ENCODE assay signal across 14 mouse cellular contexts in genomic region chr14:73013723-73014544, GRCm38 (mm10). TPM values are rescaled to one million over a fixed set of nuclear protein-coding genes. Genes with fewer than 3 reads are reported as not detected.
DNase-seq lines count a peak whose midpoint lies in the region; ATAC-seq lines count a peak whose summit lies in the region.
"Had no signal": no experiment of that assay in that cellular context is flagged by ENCODE, and none has a peak within 500 bp of the region (broad histone marks: within the 10 kb centered on the region; RNA-seq: fewer than 3 reads in every experiment).

No protein-coding gene starts in this region.

- peak; percentile 13 for DNase-seq in CD4-positive, CD25-positive, alpha-beta regulatory T cell, adult 2 months (ENCODE audit: low read depth, low spot score)
- DNase-seq in adrenal gland, postnatal 14 days, result peak; percentile 7
- no peak for DNase-seq in kidney, adult 18-20 months
- no peak for DNase-seq in urinary bladder, postnatal 25 days (ENCODE audit: low spot score)
- DNase-seq: heart, adult 18-20 months; heart, postnatal 4 days; kidney, postnatal 4 days; liver, embryonic 13.5 days; thymus, postnatal 25 days had no signal

- ATAC-seq in intestine, embryonic 15.5 days, result 0 out of 2 replicates have a peak, but pooled peaks have one; percentile 34
- no peak for ATAC-seq in intestine, embryonic 16.5 days
- 0 out of 2 replicates have a peak, but pooled peaks have one; percentile 63 for ATAC-seq in limb, embryonic 15.5 days (ENCODE audit: insufficient number of reproducible peaks, low FRiP score, low TSS enrichment, low read depth)
- ATAC-seq: activated CD4-positive, CD25-positive, alpha-beta regulatory T cell, adult 4 months had no signal

- no peak overlapping the region for H3K27ac ChIP-seq in intestine, embryonic 15.5 days
- no peak overlapping the region for H3K27ac ChIP-seq in intestine, embryonic 16.5 days (ENCODE audit: low read length)
- peak overlapping the region; percentile 58 for H3K27ac ChIP-seq in limb, embryonic 15.5 days
- H3K27ac ChIP-seq: liver, embryonic 13.5 days had no signal

- H3K4me2 ChIP-seq in intestine, embryonic 15.5 days (replicated peaks), result no peak overlapping the region
- no peak overlapping the region for H3K4me2 ChIP-seq in intestine, embryonic 16.5 days (ENCODE audit: low read depth, low read length)
- H3K4me2 ChIP-seq in limb, embryonic 15.5 days, result no peak overlapping the region
- H3K4me2 ChIP-seq: liver, embryonic 13.5 days had no signal

- H3K36me3 ChIP-seq in intestine, embryonic 15.5 days, result no peaks in the 10 kb centered on the region
- H3K36me3 ChIP-seq in intestine, embryonic 16.5 days (ENCODE audit: control insufficient read depth, insufficient read depth, low read length), result no peaks in the 10 kb centered on the region
- H3K36me3 ChIP-seq in limb, embryonic 15.5 days, result no peaks in the 10 kb centered on the region
- H3K36me3 ChIP-seq: liver, embryonic 13.5 days had no signal

- no peak overlapping the region for H3K9ac ChIP-seq in intestine, embryonic 15.5 days
- no peak overlapping the region for H3K9ac ChIP-seq in intestine, embryonic 16.5 days (ENCODE audit: low read depth, low read length)
- H3K9ac ChIP-seq in limb, embryonic 15.5 days, result no peak overlapping the region
- H3K9ac ChIP-seq: liver, embryonic 13.5 days had no signal

- H3K9me3 ChIP-seq in intestine, embryonic 15.5 days, result no peaks in the 10 kb centered on the region
- H3K9me3 ChIP-seq in intestine, embryonic 16.5 days (ENCODE audit: control insufficient read depth, low read length), result no peaks in the 10 kb centered on the region
- H3K9me3 ChIP-seq in limb, embryonic 15.5 days, result no peaks in the 10 kb centered on the region
- H3K9me3 ChIP-seq: liver, embryonic 13.5 days; megakaryocyte, embryonic 14.5 days had no signal

- no peaks in the 10 kb centered on the region for H3K4me1 ChIP-seq in intestine, embryonic 15.5 days (replicated peaks)
- H3K4me1 ChIP-seq in intestine, embryonic 16.5 days (ENCODE audit: control insufficient read depth, insufficient read depth, low read length), result no peaks in the 10 kb centered on the region
- no peaks in the 10 kb centered on the region for H3K4me1 ChIP-seq in limb, embryonic 15.5 days
- H3K4me1 ChIP-seq: liver, embryonic 13.5 days had no signal

- H3K4me3 ChIP-seq in intestine, embryonic 15.5 days (replicated peaks), result no peak overlapping the region
- H3K4me3 ChIP-seq in intestine, embryonic 16.5 days (ENCODE audit: low read length), result no peak overlapping the region
- no peak overlapping the region for H3K4me3 ChIP-seq in limb, embryonic 15.5 days
- H3K4me3 ChIP-seq: liver, embryonic 13.5 days; megakaryocyte, embryonic 14.5 days had no signal

- no peaks in the 10 kb centered on the region for H3K27me3 ChIP-seq in intestine, embryonic 15.5 days (replicated peaks)
- H3K27me3 ChIP-seq in intestine, embryonic 16.5 days (replicated peaks; ENCODE audit: control insufficient read depth, insufficient read depth, low read length), result no peaks in the 10 kb centered on the region
- no peaks in the 10 kb centered on the region for H3K27me3 ChIP-seq in limb, embryonic 15.5 days
- H3K27me3 ChIP-seq: liver, embryonic 13.5 days; megakaryocyte, embryonic 14.5 days had no signal

- 49% methylated on average over 9 of the region's 9 CpGs for WGBS in intestine, embryonic 15.5 days
- 53% methylated on average over 9 of the region's 9 CpGs for WGBS in intestine, embryonic 16.5 days
- WGBS in limb, embryonic 15.5 days, result 35% methylated on average over 9 of the region's 9 CpGs

RNA-seq across cellular contexts. Expression of gene Cysltr2, which starts 35.0 kb away (rescaled TPM):
- polyA plus RNA-seq in intestine, embryonic 15.5 days (2015; fragmentation: Nextera tagmentation; extraction: Ambion mirVana), result 0.19 and 0.21 TPM in 2 replicates
- 0.16 and 0.20 TPM in 2 replicates for polyA plus RNA-seq in intestine, embryonic 16.5 days (2015; fragmentation: Nextera tagmentation; extraction: Ambion mirVana)
- 0.63 and 0.86 TPM in 2 replicates for total RNA-seq in adrenal gland, postnatal 14 days (2021)
- polyA plus RNA-seq in limb, embryonic 15.5 days (2015; fragmentation: Nextera tagmentation; extraction: Ambion mirVana), result 0.21 and 0.22 TPM in 2 replicates
- total RNA-seq: heart, postnatal 4 days had no signal

Comparison
In these comparisons a context has a peak if more than half of its experiments do, and no peak if none do; other contexts are left out.
1. DNase-seq: peak in CD4-positive, CD25-positive, alpha-beta regulatory T cell, adult 2 months (single experiment) and adrenal gland, postnatal 14 days (single experiment); none in kidney, adult 18-20 months (single experiment) and urinary bladder, postnatal 25 days (single experiment).